Mouse (Mus musculus): ENCODE data around the gene Acvrl1.

Gene Acvrl1

GRCm38 (mm10) chr15:101192260-101192640 is 63.9 kb downstream of the Acvrl1 start:
- no peak for DNase-seq (ENCODE audit: low spot score)

GRCm38 (mm10) chr15:101192651-101193050 is 64.3 kb downstream of the Acvrl1 start:
- no peak for DNase-seq (ENCODE audit: low spot score)

- no peak for DNase-seq (ENCODE audit: low spot score)
Measured at GRCm38 (mm10) chr15:101193971-101194370, 65.6 kb downstream of the Acvrl1 start.

Measured in urinary bladder, postnatal 10 days (tissue).